Mouse (Mus musculus): Measurements from ENCODE around the gene Olfr670. TPM values are rescaled to one million over a fixed set of nuclear protein-coding genes. Genes with fewer than 3 reads are reported as not detected.
"Not testable (repeated sequence)": the region's sequence is repeated elsewhere in the genome, so short reads cannot be mapped to it uniquely, and the experiment has no call there.

Olfr670 gene
- polyA plus RNA-seq (2016; fragmentation: Nextera tagmentation; extraction: Ambion mirVana) = not detected in 2 replicates

GRCm38 (mm10) chr7:104962520-104962919, at the start of gene Olfr670:
Gene Olfr670, minus strand, starts transcription at chr7:104962620.
- no peak within 1 kb of the TSS for H3K4me3 ChIP-seq
- H3K36me3 ChIP-seq (replicated peaks) = no peaks in the 10 kb centered on the region
- no peak for DNase-seq (ENCODE audit: extremely low spot score, low spot score)
- H3K4me1 ChIP-seq = no peaks in the 10 kb centered on the region
- no peaks in the 10 kb centered on the region for H3K27me3 ChIP-seq (ENCODE audit: poor library complexity, severe bottlenecking)
- H3K27ac ChIP-seq = no peak within 1 kb of the TSS
- H3K9me3 ChIP-seq = peaks cover 4% of the 10 kb centered on the region; the same call in 1 of the 2 replicates
- WGBS = 70% methylated on average over 1 of the region's 1 CpGs

GRCm38 (mm10) chr7:105001929-105002328, 39.5 kb upstream of the Olfr670 start, which contains the start of gene Olfr672:
Gene Olfr672, minus strand, starts transcription at chr7:105002029.
- Histone ChIP-seq H3K27me3 (ENCODE audit: poor library complexity, severe bottlenecking) (no peaks in the 10 kb centered on the region), H3K36me3 (replicated peaks) (no peaks in the 10 kb centered on the region), H3K4me3 (no peak within 1 kb of the TSS), H3K27ac (no peak within 1 kb of the TSS), H3K9me3 (no peaks in the 10 kb centered on the region), H3K4me1 (no peaks in the 10 kb centered on the region)
- no peak for DNase-seq (ENCODE audit: extremely low spot score, low spot score)

DNA sequence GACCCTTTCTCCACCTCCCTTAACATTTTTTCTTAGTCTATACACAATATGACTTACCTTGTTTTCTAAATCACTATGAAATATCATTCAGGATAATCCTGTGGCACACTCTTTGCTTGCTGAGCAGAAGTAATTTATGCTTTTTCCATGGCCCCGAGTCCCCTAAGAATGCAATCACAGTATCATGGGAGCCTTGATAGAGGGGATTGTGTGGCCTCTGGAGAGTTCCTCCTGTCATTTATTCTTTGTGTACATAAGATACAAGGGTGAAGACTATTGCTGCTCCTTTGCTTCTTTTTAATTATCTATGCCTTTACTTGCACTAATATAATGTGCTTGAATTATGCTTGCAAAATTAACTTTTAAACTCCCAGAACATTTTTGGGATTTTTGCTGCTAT, 16.6 kb upstream of the Olfr670 start, which contains the start of gene Olfr671:
Gene Olfr671, minus strand, starts transcription at position 101 of the 400 bp plus-strand sequence.
- Histone ChIP-seq H3K4me1 (no peaks in the 10 kb centered on the region), H3K36me3 (replicated peaks) (no peaks in the 10 kb centered on the region), H3K4me3 (no peak within 1 kb of the TSS), H3K27ac (no peak within 1 kb of the TSS), H3K27me3 (ENCODE audit: poor library complexity, severe bottlenecking) (no peaks in the 10 kb centered on the region), H3K9me3 (no peaks in the 10 kb centered on the region)
- WGBS = 94% methylated on average over 1 of the region's 1 CpGs
- no peak for DNase-seq (ENCODE audit: extremely low spot score, low spot score)

- not testable (repeated sequence) for DNase-seq (ENCODE audit: extremely low spot score, low spot score); H3K4me3 ChIP-seq; H3K27ac ChIP-seq; H3K4me1 ChIP-seq; H3K27me3 ChIP-seq (ENCODE audit: poor library complexity, severe bottlenecking); H3K9me3 ChIP-seq; H3K36me3 ChIP-seq (replicated peaks)
- 86% methylated on average over 2 of the region's 2 CpGs for WGBS
These were observed 10.1 kb upstream of the Olfr670 start for GRCm38 (mm10) chr7:104972507-104972906.

DNA sequence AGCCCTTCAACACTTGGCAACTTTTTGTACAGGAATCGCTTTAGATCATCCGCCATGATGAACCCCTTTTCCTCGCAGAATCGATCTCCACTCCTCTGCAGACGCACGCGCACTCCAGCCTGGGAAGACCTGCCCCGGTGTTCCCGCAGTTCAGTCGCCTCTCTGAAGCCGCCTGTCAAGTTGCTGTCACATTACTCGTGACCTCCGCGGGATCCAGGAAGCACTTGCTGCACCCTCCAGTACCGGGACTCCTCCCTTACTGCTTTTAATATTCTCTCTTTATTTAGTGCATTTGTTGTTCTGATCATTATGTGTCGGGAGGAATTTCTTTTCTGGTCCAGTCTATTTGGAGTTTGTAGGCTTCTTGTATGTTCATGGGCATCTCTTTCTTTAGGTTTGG, 12.2 kb downstream of the Olfr670 start:
- not testable (repeated sequence) for DNase-seq (ENCODE audit: extremely low spot score, low spot score); H3K27ac ChIP-seq; H3K4me3 ChIP-seq; H3K27me3 ChIP-seq (ENCODE audit: poor library complexity, severe bottlenecking); H3K36me3 ChIP-seq (replicated peaks); H3K9me3 ChIP-seq; H3K4me1 ChIP-seq
- 94% methylated on average over 16 of the region's 16 CpGs for WGBS

- no peak for DNase-seq (ENCODE audit: extremely low spot score, low spot score)
- 91% methylated on average over 1 of the region's 1 CpGs for WGBS
- H3K27ac ChIP-seq = no peak within 1 kb of the TSS
- peaks cover 2% of the 10 kb centered on the region; the same call in 1 of the 2 replicates for H3K9me3 ChIP-seq
- H3K27me3 ChIP-seq (ENCODE audit: poor library complexity, severe bottlenecking) = no peaks in the 10 kb centered on the region
- no peaks in the 10 kb centered on the region for H3K36me3 ChIP-seq (replicated peaks)
- no peaks in the 10 kb centered on the region for H3K4me1 ChIP-seq
- H3K4me3 ChIP-seq = no peak within 1 kb of the TSS
These were observed 28.5 kb downstream of the Olfr670 start, which contains the start of gene Olfr669 for GRCm38 (mm10) chr7:104933940-104934339. Gene Olfr669, plus strand, starts transcription at chr7:104934240.

DNA sequence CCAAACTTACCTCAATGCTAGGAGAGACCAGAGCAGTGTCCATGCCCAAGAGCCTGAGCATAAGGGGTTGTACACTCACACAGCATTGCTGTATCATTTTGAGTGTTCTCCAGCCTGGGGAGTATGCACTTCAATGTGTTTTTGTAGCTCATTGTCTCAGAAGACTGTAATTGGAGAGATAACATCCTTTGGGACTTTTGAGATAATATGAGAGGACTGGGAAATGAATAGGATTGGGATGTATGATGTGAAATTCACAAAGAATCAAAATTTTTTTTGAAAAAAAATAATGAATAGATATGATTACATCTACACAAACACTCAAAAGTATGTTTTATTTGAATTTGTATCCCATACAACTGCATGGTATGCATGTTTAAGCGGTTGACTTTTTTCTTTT, 34.5 kb downstream of the Olfr670 start, which contains the start of gene Olfr668:
Gene Olfr668, minus strand, starts transcription at position 101 of the 400 bp plus-strand sequence.
- no peaks in the 10 kb centered on the region for H3K4me1 ChIP-seq
- no peak within 1 kb of the TSS for H3K27ac ChIP-seq
- no peaks in the 10 kb centered on the region for H3K27me3 ChIP-seq (ENCODE audit: poor library complexity, severe bottlenecking)
- H3K4me3 ChIP-seq = no peak within 1 kb of the TSS
- no peaks in the 10 kb centered on the region for H3K9me3 ChIP-seq
- 97% methylated on average over 1 of the region's 1 CpGs for WGBS
- H3K36me3 ChIP-seq (replicated peaks) = no peaks in the 10 kb centered on the region
- no peak for DNase-seq (ENCODE audit: extremely low spot score, low spot score)

- H3K4me1 ChIP-seq = no peaks in the 10 kb centered on the region
- no peak within 1 kb of the TSS for H3K27ac ChIP-seq
- H3K36me3 ChIP-seq (replicated peaks) = no peaks in the 10 kb centered on the region
- no peaks in the 10 kb centered on the region for H3K9me3 ChIP-seq
- 91% methylated on average over 1 of the region's 1 CpGs for WGBS
- DNase-seq (ENCODE audit: extremely low spot score, low spot score) = no peak
- H3K4me3 ChIP-seq = no peak within 1 kb of the TSS
- no peaks in the 10 kb centered on the region for H3K27me3 ChIP-seq (ENCODE audit: poor library complexity, severe bottlenecking)
These were observed 41.0 kb downstream of the Olfr670 start, which contains the start of gene Olfr667 for GRCm38 (mm10) chr7:104921382-104921781. Gene Olfr667, minus strand, starts transcription at chr7:104921482.

Other genes with a start within 250 kb of the Olfr670 start
- not detected in 2 replicates for gene Usp17le, start 185.2 kb downstream of the Olfr670 start, polyA plus RNA-seq (2016; fragmentation: Nextera tagmentation; extraction: Ambion mirVana)
- gene Usp17lb, start 120.0 kb downstream of the Olfr670 start, polyA plus RNA-seq (2016; fragmentation: Nextera tagmentation; extraction: Ambion mirVana) = not detected in 2 replicates
- not detected in 2 replicates for gene Usp17la, start 105.6 kb downstream of the Olfr670 start, polyA plus RNA-seq (2016; fragmentation: Nextera tagmentation; extraction: Ambion mirVana)
- not detected in 2 replicates for gene Olfr665, start 84.6 kb downstream of the Olfr670 start, polyA plus RNA-seq (2016; fragmentation: Nextera tagmentation; extraction: Ambion mirVana)
- not detected in 2 replicates for gene Olfr666, start 66.7 kb downstream of the Olfr670 start, polyA plus RNA-seq (2016; fragmentation: Nextera tagmentation; extraction: Ambion mirVana)
- gene Olfr667, start 41.1 kb downstream of the Olfr670 start, polyA plus RNA-seq (2016; fragmentation: Nextera tagmentation; extraction: Ambion mirVana) = not detected in 2 replicates
- gene Olfr668, start 34.6 kb downstream of the Olfr670 start, polyA plus RNA-seq (2016; fragmentation: Nextera tagmentation; extraction: Ambion mirVana) = not detected in 2 replicates
- gene Olfr669, start 28.4 kb downstream of the Olfr670 start, polyA plus RNA-seq (2016; fragmentation: Nextera tagmentation; extraction: Ambion mirVana) = not detected in 2 replicates
- gene Olfr671, start 16.5 kb upstream of the Olfr670 start, polyA plus RNA-seq (2016; fragmentation: Nextera tagmentation; extraction: Ambion mirVana) = not detected in 2 replicates
- not detected in 2 replicates for gene Olfr672, start 39.4 kb upstream of the Olfr670 start, polyA plus RNA-seq (2016; fragmentation: Nextera tagmentation; extraction: Ambion mirVana)
- gene Olfr675, start 65.8 kb upstream of the Olfr670 start, polyA plus RNA-seq (2016; fragmentation: Nextera tagmentation; extraction: Ambion mirVana) = not detected in 2 replicates
- not detected in 2 replicates for gene Olfr676, start 70.1 kb upstream of the Olfr670 start, polyA plus RNA-seq (2016; fragmentation: Nextera tagmentation; extraction: Ambion mirVana)
- gene Olfr677, start 88.8 kb upstream of the Olfr670 start, polyA plus RNA-seq (2016; fragmentation: Nextera tagmentation; extraction: Ambion mirVana) = not detected in 2 replicates
- not detected in 2 replicates for gene Olfr678, start 101.9 kb upstream of the Olfr670 start, polyA plus RNA-seq (2016; fragmentation: Nextera tagmentation; extraction: Ambion mirVana)
- not detected in 2 replicates for gene Olfr679, start 118.6 kb upstream of the Olfr670 start, polyA plus RNA-seq (2016; fragmentation: Nextera tagmentation; extraction: Ambion mirVana)
- not detected in 2 replicates for gene Olfr680-ps1, start 130.2 kb upstream of the Olfr670 start, polyA plus RNA-seq (2016; fragmentation: Nextera tagmentation; extraction: Ambion mirVana)
- gene Olfr681, start 154.2 kb upstream of the Olfr670 start, polyA plus RNA-seq (2016; fragmentation: Nextera tagmentation; extraction: Ambion mirVana) = not detected in 2 replicates
- not detected in 2 replicates for gene Olfr683, start 184.4 kb upstream of the Olfr670 start, polyA plus RNA-seq (2016; fragmentation: Nextera tagmentation; extraction: Ambion mirVana)
- gene Olfr684, start 201.0 kb upstream of the Olfr670 start, polyA plus RNA-seq (2016; fragmentation: Nextera tagmentation; extraction: Ambion mirVana) = not detected in 2 replicates
- gene Olfr685, start 223.4 kb upstream of the Olfr670 start, polyA plus RNA-seq (2016; fragmentation: Nextera tagmentation; extraction: Ambion mirVana) = not detected in 2 replicates
- gene Olfr686, start 244.9 kb upstream of the Olfr670 start, polyA plus RNA-seq (2016; fragmentation: Nextera tagmentation; extraction: Ambion mirVana) = not detected in 2 replicates

All from forebrain, embryonic 10.5 days (tissue).